Mouse (Mus musculus) MEL (cell line): ENCODE results near the gene Col3a1.

ENCODE experiments used
- CTCF ChIP-seq, 3 experiments: IDR thresholded peaks in 2 of 3; conservative IDR thresholded peaks in 1 of 3; 2 replicates each; pipeline ENCODE4 v1.5.1; 2011 to 2012; ENCODE audit warnings: low read length in 3 of 3, low read depth in 2 of 3, mild to moderate bottlenecking in 2 of 3, improper control_type of control experiment in 1 of 3, inconsistent platforms in 1 of 3, mixed read lengths in 1 of 3, moderate library complexity in 1 of 3; ENCODE audit not compliant: control insufficient read depth in 1 of 3, insufficient read depth in 1 of 3, poor library complexity in 1 of 3, severe bottlenecking in 1 of 3
- EP300 ChIP-seq, 2 experiments: IDR thresholded peaks; 2 replicates each; pipeline ENCODE4 v1.6.1; 2011; ENCODE audit warnings: improper control_type of control experiment in 2 of 2, low read length in 2 of 2, low read depth in 1 of 2, mild to moderate bottlenecking in 1 of 2
- ETS1 ChIP-seq: IDR thresholded peaks from 2 replicates; pipeline ENCODE4 v1.6.1; 2012; ENCODE audit warnings: low read depth, mild to moderate bottlenecking, inconsistent platforms, low read length, improper control_type of control experiment, moderate library complexity
- HCFC1 ChIP-seq: IDR thresholded peaks from 2 replicates; pipeline ENCODE4 v1.6.1; 2012; ENCODE audit warnings: low read depth, mild to moderate bottlenecking, inconsistent platforms, low read length, improper control_type of control experiment, moderate library complexity
- KAT2A ChIP-seq: conservative IDR thresholded peaks from 2 replicates; pipeline ENCODE4 v1.6.1; 2012; ENCODE audit warnings: low read depth, low read length, improper control_type of control experiment, inconsistent platforms
- MAZ ChIP-seq: IDR thresholded peaks from 2 replicates; pipeline ENCODE4 v1.6.1; 2012; ENCODE audit warnings: low read depth, mild to moderate bottlenecking, inconsistent platforms, low read length, improper control_type of control experiment
- MXI1 ChIP-seq: IDR thresholded peaks from 2 replicates; pipeline ENCODE4 v1.6.1; 2011; ENCODE audit warnings: mild to moderate bottlenecking, low read depth, low read length, improper control_type of control experiment
- POLR2A ChIP-seq, 2 experiments: IDR thresholded peaks; 2 replicates each; pipeline ENCODE4 v1.6.1; 2011 to 2012; ENCODE audit warnings: low read length in 2 of 2, mild to moderate bottlenecking in 2 of 2, control low read depth in 1 of 2, improper control_type of control experiment in 1 of 2, low read depth in 1 of 2, moderate library complexity in 1 of 2; ENCODE audit not compliant: control insufficient read depth in 1 of 2, insufficient read depth in 1 of 2, poor library complexity in 1 of 2
- POLR2AphosphoS2 ChIP-seq: IDR thresholded peaks from 2 replicates; pipeline ENCODE4 v1.6.1; 2011; ENCODE audit warnings: low read length, improper control_type of control experiment
- SIN3A ChIP-seq: IDR thresholded peaks from 2 replicates; pipeline ENCODE4 v1.6.1; 2012; ENCODE audit warnings: low read length, improper control_type of control experiment, inconsistent platforms
- TAL1 ChIP-seq: IDR thresholded peaks from 2 replicates; pipeline ENCODE4 v1.6.1; 2012; ENCODE audit warnings: mild to moderate bottlenecking, inconsistent platforms, low read length, moderate library complexity, mixed read lengths
- UBTF ChIP-seq: IDR thresholded peaks from 2 replicates; pipeline ENCODE4 v1.6.1; 2012; ENCODE audit warnings: low read depth, mild to moderate bottlenecking, inconsistent platforms, low read length, improper control_type of control experiment, moderate library complexity, borderline replicate concordance; ENCODE audit not compliant: insufficient read depth
- USF1 ChIP-seq: IDR thresholded peaks from 2 replicates; pipeline ENCODE4 v1.6.1; 2014; ENCODE audit warnings: low read depth, mild to moderate bottlenecking, inconsistent platforms, low read length, improper control_type of control experiment, moderate library complexity

GRCm38 (mm10) chr1:45269421-45269820 is 41.9 kb upstream of the Col3a1 start:
- TF ChIP-seq POLR2A (IDR thresholded peaks at IDR 0.05; ENCODE audit: control insufficient read depth in 1 of 2, insufficient read depth in 1 of 2, low read depth in 1 of 2, low read length in 2 of 2, poor library complexity in 1 of 2) (no peak), ETS1 (no peak), CTCF (IDR thresholded peaks at IDR 0.05 in 2 of 3, conservative IDR thresholded peaks at IDR 0.05 in 1 of 3; ENCODE audit: control insufficient read depth in 1 of 3, insufficient read depth in 1 of 3, low read depth in 2 of 3, low read length in 3 of 3, poor library complexity in 1 of 3, severe bottlenecking in 1 of 3) (no peak), EP300 (IDR thresholded peaks at IDR 0.05; ENCODE audit: low read depth in 1 of 2, low read length in 2 of 2) (no peak), POLR2AphosphoS2 (no peak), KAT2A (no peak), MAZ (no peak), SIN3A (no peak), UBTF (no peak), MXI1 (no peak), TAL1 (no peak), USF1 (no peak), HCFC1 (no peak)
